Mouse (Mus musculus) midbrain, embryonic 11.5 days (tissue): ENCODE results near the gene Gm26602. TPM values are rescaled to one million over a fixed set of nuclear protein-coding genes. Genes with fewer than 3 reads are reported as not detected.

Experiments
- ATAC-seq: fragments of 200-750 bp; cut with Nextera tagmentation; 2 replicates; pipeline ENCODE4 v1.8.0; 2017; ENCODE audit warnings: moderate TSS enrichment, moderate library complexity; ENCODE audit not compliant: low FRiP score
- DNase-seq: peaks from one replicate; pipeline ENCODE4 v3.0.0; 2015; ENCODE audit warnings: low spot score; ENCODE audit errors: missing footprints
- H3K27ac ChIP-seq: fragments of 300-500 bp; sonication (generic); 2 replicates; pipeline ENCODE4 v1.5.1; 2014; ENCODE audit warnings: low read depth, low read length
- H3K27me3 ChIP-seq: fragments of 300-500 bp; sonication (generic); 2 replicates; pipeline ENCODE4 v1.6.1; 2014; ENCODE audit warnings: mild to moderate bottlenecking, low read length, moderate library complexity, mixed read lengths; ENCODE audit not compliant: control insufficient read depth, insufficient read depth
- H3K36me3 ChIP-seq: fragments of 300-500 bp; sonication (generic); 2 replicates; pipeline ENCODE4 v1.6.1; 2014; ENCODE audit warnings: mild to moderate bottlenecking, low read length, moderate library complexity, mixed read lengths; ENCODE audit not compliant: control insufficient read depth, insufficient read depth
- H3K4me1 ChIP-seq: fragments of 300-500 bp; sonication (generic); 2 replicates; pipeline ENCODE4 v1.6.1; 2014; ENCODE audit warnings: low read length; ENCODE audit not compliant: control insufficient read depth, insufficient read depth
- H3K4me2 ChIP-seq: fragments of 300-500 bp; sonication (generic); 2 replicates; pipeline ENCODE4 v1.6.1; 2014; ENCODE audit warnings: mild to moderate bottlenecking, moderate library complexity
- H3K4me3 ChIP-seq: fragments of 300-500 bp; sonication (generic); 2 replicates; pipeline ENCODE4 v1.5.1; 2014; ENCODE audit warnings: low read depth, low read length
- H3K9ac ChIP-seq: fragments of 300-500 bp; sonication (generic); 2 replicates; pipeline ENCODE4 v1.6.1; 2014; ENCODE audit warnings: low read length
- H3K9me3 ChIP-seq: fragments of 300-500 bp; sonication (generic); 2 replicates; pipeline ENCODE4 v1.6.1; 2016; ENCODE audit warnings: low read length; ENCODE audit not compliant: control insufficient read depth
- WGBS: fragments of 180-500 bp; shearing (Covaris S2); extraction: QIAGEN DNeasy Blood & Tissue Kit; methylation state at CpG from one replicate; pipeline ENCODE4 v1.1.7; 2014; 5-methylcytosine and 5-hydroxymethylcytosine counted together
- polyA plus RNA-seq: library from polyadenylated mRNA; unstranded; fragments of >200 nt; fragmentation: Nextera tagmentation; extraction: Ambion mirVana; gene quantifications from 2 replicates; pipeline ENCODE4 v1.2.1, GENCODE M21; 2014

The Gm26602 gene
- polyA plus RNA-seq, 1 experiment from 2014 or later, result 20.6 TPM

GRCm38 (mm10) chr10:79912412-79912811 is 1.8 kb downstream of the Gm26602 start:
- no peak for DNase-seq
- H3K4me2 ChIP-seq, result no peak overlapping the region
- H3K27ac ChIP-seq, result no peak overlapping the region
- no peaks in the 10 kb centered on the region for H3K36me3 ChIP-seq
- peaks cover 21% of the 10 kb centered on the region for H3K4me1 ChIP-seq
- WGBS, result 65% methylated on average over 20 of the region's 20 CpGs
- H3K27me3 ChIP-seq, result peaks cover 2% of the 10 kb centered on the region
- no peak for ATAC-seq
- no peaks in the 10 kb centered on the region for H3K9me3 ChIP-seq
- no peak overlapping the region for H3K4me3 ChIP-seq
- no peak overlapping the region for H3K9ac ChIP-seq

DNA sequence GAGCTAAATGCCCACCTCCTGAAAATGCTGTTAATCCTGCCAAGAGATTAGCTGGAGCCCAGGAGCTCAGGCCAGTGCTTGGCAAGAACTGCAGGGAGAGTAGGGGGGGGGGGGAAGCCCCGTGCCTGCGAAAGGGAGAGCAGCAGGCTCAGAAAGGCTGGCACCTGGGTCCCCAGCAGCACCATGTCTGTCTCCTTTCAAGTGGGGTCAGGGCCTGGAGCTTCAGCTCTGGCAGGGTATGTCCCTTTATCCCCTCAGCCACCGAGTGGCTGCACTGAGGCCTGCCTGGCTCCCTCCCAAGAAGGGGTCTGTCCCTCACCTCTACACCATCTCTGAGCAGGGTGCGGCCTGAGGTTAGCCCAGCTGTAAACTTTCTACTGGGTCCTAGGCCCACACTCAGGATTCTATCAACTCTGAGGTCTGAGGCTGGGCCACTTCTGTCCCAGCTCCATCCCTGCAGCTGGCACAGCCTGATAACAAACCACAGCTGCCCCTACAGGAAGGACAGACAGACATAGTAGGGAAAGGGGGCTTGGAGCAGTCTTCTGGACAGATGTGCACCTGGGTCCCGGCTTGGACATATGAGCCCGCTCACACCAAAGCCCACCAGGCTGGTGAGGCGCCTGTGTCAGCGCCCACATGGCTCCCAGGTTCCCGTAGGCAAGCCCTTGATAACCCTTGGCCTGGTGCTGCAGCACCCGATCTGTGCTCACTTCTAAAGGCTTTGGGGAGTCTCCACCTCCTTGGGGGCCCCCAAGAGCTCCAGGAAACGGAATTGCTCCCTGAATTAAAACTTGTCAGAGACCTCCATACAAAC is 3.7 kb downstream of the Gm26602 start:
- no peak for DNase-seq
- no peak for ATAC-seq
- Histone ChIP-seq H3K4me1 (peaks cover 15% of the 10 kb centered on the region), H3K27me3 (peaks cover 22% of the 10 kb centered on the region), H3K4me2 (no peak overlapping the region), H3K36me3 (no peaks in the 10 kb centered on the region), H3K9ac (no peak overlapping the region), H3K4me3 (no peak overlapping the region), H3K9me3 (no peaks in the 10 kb centered on the region), H3K27ac (no peak overlapping the region)
- WGBS, result 66% methylated on average over 11 of the region's 11 CpGs

GRCm38 (mm10) chr10:79914948-79915596 is 4.4 kb downstream of the Gm26602 start:
- ATAC-seq (no peak), DNase-seq (no peak)
- H3K27me3 ChIP-seq, result peaks cover 29% of the 10 kb centered on the region
- WGBS, result 73% methylated on average over 7 of the region's 7 CpGs
- H3K4me2 ChIP-seq, result no peak overlapping the region
- H3K27ac ChIP-seq, result no peak overlapping the region
- no peaks in the 10 kb centered on the region for H3K9me3 ChIP-seq
- H3K4me1 ChIP-seq, result peaks cover 18% of the 10 kb centered on the region
- H3K36me3 ChIP-seq, result no peaks in the 10 kb centered on the region
- no peak overlapping the region for H3K4me3 ChIP-seq
- H3K9ac ChIP-seq, result no peak overlapping the region

- 6% methylated on average over 8 of the region's 8 CpGs for WGBS
- no peak for DNase-seq
- peaks cover 27% of the 10 kb centered on the region for H3K4me1 ChIP-seq
- H3K4me3 ChIP-seq, result peak overlapping the region; percentile 72
- H3K4me2 ChIP-seq, result peak overlapping the region; percentile 94
- peak overlapping the region; percentile 92 for H3K9ac ChIP-seq
- no peak for ATAC-seq
- H3K36me3 ChIP-seq, result no peaks in the 10 kb centered on the region
- 0 out of 2 replicates have a peak overlapping the region, but pooled peaks have one; percentile 35 for H3K27ac ChIP-seq
- H3K27me3 ChIP-seq, result peaks cover 39% of the 10 kb centered on the region
- no peaks in the 10 kb centered on the region for H3K9me3 ChIP-seq
These were observed 5.4 kb downstream of the Gm26602 start for GRCm38 (mm10) chr10:79916081-79916480.

DNA sequence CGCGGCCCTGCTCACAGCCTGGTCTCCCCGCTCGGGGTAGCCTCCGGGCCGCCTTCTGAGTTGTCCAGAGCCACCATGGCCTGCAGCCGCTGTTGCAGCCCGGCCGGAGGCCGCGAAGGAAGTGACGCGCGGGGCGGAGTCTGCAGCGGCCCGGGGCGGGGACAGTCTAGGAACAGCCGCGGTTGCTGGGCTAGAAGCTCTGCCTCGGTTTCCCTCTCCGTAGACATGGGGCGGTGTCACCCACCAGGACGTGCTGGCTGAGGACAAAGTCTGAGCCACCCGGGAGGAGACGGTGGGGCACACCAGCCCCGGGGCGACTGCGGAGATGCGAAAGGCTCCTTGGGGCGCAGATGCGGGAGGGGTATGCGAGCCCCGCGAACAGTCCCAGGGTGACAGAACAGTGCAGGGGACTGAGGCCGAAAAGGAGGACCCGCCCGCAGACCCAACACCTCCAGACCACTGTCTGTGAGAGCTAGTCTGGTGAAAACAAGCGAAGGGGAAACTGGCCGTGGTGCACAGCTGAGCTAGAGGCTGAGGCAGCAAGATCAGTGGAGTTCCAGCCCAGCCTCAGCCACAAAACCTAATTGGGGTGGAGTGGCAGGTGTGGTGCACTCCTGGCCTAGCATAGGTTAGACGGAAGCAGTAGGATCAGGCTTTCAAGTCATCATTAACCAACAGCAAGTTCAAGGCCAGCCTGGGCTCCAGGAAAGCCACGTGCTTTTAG is 6.3 kb downstream of the Gm26602 start, which contains the start of gene Kiss1r:
TSS of gene Kiss1r (plus strand) at position 164 of the 724 bp plus-strand sequence.
- H3K4me3 ChIP-seq, result peak within 1 kb of the TSS; percentile 72
- peaks cover 48% of the 10 kb centered on the region for H3K27me3 ChIP-seq
- peak within 1 kb of the TSS; percentile 92 for H3K9ac ChIP-seq
- H3K4me1 ChIP-seq, result peaks cover 33% of the 10 kb centered on the region
- 0 out of 2 replicates have a peak within 1 kb of the TSS, but pooled peaks have one; percentile 35 for H3K27ac ChIP-seq
- H3K9me3 ChIP-seq, result no peaks in the 10 kb centered on the region
- peak; percentile 98 for DNase-seq
- H3K36me3 ChIP-seq, result no peaks in the 10 kb centered on the region
- ATAC-seq, result peak; percentile 86
- 3% methylated on average over 39 of the region's 42 CpGs for WGBS
- H3K4me2 ChIP-seq, result peak within 1 kb of the TSS; percentile 94

GRCm38 (mm10) chr10:79917532-79918100 is 7.0 kb downstream of the Gm26602 start:
- ATAC-seq, result no peak

DNA sequence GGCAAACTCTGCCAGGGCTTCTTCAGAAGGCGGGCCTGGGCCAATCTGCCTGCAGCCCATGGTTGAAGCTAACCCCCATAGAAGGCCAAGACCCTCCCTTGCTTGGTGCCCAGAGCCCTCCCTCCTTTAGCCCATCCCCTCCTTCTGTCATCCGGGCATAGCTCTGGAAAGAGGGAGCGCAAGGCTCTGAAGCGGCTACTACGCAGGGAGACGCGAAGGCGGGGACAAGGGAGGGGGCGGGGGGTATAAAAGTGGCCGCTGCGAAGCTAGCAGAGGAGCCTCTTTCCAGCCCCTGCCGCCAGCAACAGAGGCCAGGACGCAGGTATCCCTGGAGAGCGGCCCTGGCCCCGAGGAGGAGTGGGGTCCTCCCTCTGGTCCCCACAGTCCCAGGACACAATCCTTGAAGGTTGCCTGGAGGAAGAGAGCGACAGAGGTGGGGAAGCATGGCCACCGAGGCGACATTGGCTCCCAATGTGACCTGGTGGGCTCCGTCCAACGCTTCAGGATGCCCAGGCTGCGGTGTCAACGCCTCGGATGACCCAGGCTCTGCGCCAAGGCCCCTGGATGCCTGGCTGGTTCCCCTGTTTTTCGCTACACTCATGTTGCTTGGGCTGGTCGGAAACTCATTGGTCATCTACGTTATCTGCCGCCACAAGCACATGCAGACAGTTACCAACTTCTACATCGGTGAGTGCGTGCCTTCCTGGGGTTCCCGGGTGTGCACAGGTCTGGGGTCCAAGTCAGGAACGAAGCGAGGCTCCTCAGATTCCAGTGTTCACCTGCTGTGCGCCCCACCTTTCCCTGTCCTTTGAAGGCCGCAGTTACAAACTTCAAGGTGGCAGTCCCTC is 7.8 kb downstream of the Gm26602 start:
- peak overlapping the region; percentile 6; the same call in 1 of the 2 replicates for H3K4me2 ChIP-seq
- ATAC-seq (no peak), DNase-seq (peak; percentile 89)
- H3K4me1 ChIP-seq, result peaks cover 33% of the 10 kb centered on the region
- no peak overlapping the region for H3K9ac ChIP-seq
- no peak overlapping the region for H3K27ac ChIP-seq
- no peak overlapping the region for H3K4me3 ChIP-seq
- H3K36me3 ChIP-seq, result no peaks in the 10 kb centered on the region
- H3K27me3 ChIP-seq, result peaks cover 60% of the 10 kb centered on the region
- 4% methylated on average over 30 of the region's 35 CpGs for WGBS
- no peaks in the 10 kb centered on the region for H3K9me3 ChIP-seq

More at GRCm38 (mm10) chr10:79917532-79918100, 7.0 kb downstream of the Gm26602 start:
- H3K36me3 ChIP-seq, result no peaks in the 10 kb centered on the region
- H3K4me3 ChIP-seq, result peak overlapping the region; percentile 72
- H3K27ac ChIP-seq, result no peak overlapping the region
- DNase-seq, result no peak
- WGBS, result 64% methylated on average over 5 of the region's 5 CpGs
- peak overlapping the region; percentile 92; the same call in 1 of the 2 replicates for H3K9ac ChIP-seq
- no peaks in the 10 kb centered on the region for H3K9me3 ChIP-seq
- peak overlapping the region; percentile 94 for H3K4me2 ChIP-seq
- H3K27me3 ChIP-seq, result peaks cover 54% of the 10 kb centered on the region
- peaks cover 33% of the 10 kb centered on the region for H3K4me1 ChIP-seq
